Mouse (Mus musculus) ES-Bruce4 (cell line): ENCODE measurements around the gene Plgrkt.

Experiments
- CTCF ChIP-seq: IDR thresholded peaks from one replicate; pipeline ENCODE4 v1.8.1; 2011; ENCODE audit warnings: low read depth, low read length
- EP300 ChIP-seq: IDR thresholded peaks from 2 replicates; pipeline ENCODE4 v1.6.1; 2011; ENCODE audit warnings: low read depth, low read length; ENCODE audit not compliant: insufficient read depth
- POLR2A ChIP-seq: IDR thresholded peaks from one replicate; pipeline ENCODE4 v1.8.1; 2011; ENCODE audit warnings: low read length; ENCODE audit not compliant: insufficient read depth

DNA sequence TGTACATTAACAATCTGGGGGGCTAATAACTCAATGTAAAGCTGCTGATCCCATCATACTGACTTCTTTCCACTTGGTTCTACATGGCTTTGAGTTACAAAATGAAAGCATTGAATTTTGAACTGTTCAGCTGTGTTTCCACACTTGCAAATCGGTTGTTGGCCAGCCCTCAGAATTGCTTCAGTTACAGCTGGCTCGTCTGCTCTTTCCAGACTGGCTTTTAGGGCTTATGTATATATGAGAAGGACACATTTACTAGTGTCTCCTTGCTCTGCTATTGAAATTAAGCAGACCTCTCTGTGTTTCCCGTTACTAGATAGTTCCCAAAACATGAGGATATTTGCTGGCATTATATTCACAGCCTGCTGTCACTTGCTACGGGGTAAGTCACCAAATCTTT, 4.9 kb upstream of the Plgrkt start:
- TF ChIP-seq EP300 (no peak), POLR2A (no peak), CTCF (no peak)
